Mouse (Mus musculus): Measurements from ENCODE around the gene Evl. TPM values are rescaled to one million over a fixed set of nuclear protein-coding genes. Genes with fewer than 3 reads are reported as not detected.
A peak's percentile ranks its signal among the peaks of the same experiment; 100 is the strongest.

Evl gene
- polyA plus RNA-seq, 1 experiment: 459 TPM

DNA sequence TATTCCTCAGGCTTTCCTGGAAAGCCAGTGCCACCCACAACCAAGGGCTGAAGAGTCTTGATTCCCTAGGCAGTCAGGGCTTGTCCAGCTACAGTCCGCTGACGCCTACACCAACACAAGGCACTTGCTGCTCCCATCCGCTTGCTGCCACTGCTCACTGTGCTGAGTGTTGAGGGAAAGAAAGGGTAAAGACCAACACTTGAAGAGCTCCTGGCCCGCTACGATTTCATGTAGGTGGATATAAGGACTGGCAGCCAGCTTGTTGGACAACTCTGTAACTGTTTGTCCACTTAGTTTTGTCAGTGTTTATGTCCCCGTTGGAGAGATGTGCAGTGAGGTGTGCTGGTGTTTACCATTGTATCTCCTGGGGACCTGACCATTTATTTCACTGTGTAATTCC lies 38.3 kb downstream of the Evl start:
- DNase-seq (ENCODE audit: low read depth): no peak
- TF ChIP-seq CTCF (IDR thresholded peaks at IDR 0.05; ENCODE audit: borderline replicate concordance, extremely low read depth, insufficient read depth, insufficient read length) (no peak), POLR2A (IDR thresholded peaks at IDR 0.05; ENCODE audit: borderline replicate concordance, extremely low read depth, insufficient read depth, insufficient read length, poor library complexity, severe bottlenecking) (no peak)

- no peak for TF ChIP-seq POLR2A (IDR thresholded peaks at IDR 0.05; ENCODE audit: borderline replicate concordance, extremely low read depth, insufficient read depth, insufficient read length, poor library complexity, severe bottlenecking)
- TF ChIP-seq CTCF (IDR thresholded peaks at IDR 0.05; ENCODE audit: borderline replicate concordance, extremely low read depth, insufficient read depth, insufficient read length): no peak
- DNase-seq (ENCODE audit: low read depth): no peak
Observed at GRCm38 (mm10) chr12:108600864-108601263, 46.3 kb downstream of the Evl start.

GRCm38 (mm10) chr12:108601326-108601725 lies 46.8 kb downstream of the Evl start:
- TF ChIP-seq POLR2A (IDR thresholded peaks at IDR 0.05; ENCODE audit: borderline replicate concordance, extremely low read depth, insufficient read depth, insufficient read length, poor library complexity, severe bottlenecking): no peak
- TF ChIP-seq CTCF (IDR thresholded peaks at IDR 0.05; ENCODE audit: borderline replicate concordance, extremely low read depth, insufficient read depth, insufficient read length): no peak
- peak; percentile 42 for DNase-seq (ENCODE audit: low read depth)

DNA sequence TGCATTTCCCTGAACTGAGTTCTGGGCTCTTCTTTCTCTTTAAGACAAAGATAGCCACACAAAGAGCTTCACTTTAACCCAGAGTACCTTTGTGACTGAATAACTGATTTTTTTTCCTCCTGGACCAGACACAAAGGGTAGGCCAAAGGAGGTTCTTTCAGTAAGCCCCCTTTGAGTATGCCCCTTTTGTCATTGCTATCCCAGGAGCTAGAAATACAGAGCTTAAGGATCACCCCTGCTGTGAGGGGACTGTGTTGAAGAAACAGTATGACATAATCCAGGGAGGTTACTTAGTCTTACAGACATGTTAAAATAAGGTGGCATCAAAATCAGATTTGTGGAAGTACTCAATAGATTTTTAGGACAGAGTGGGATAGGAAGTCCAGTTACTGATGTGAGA lies 50.0 kb downstream of the Evl start:
- DNase-seq (ENCODE audit: low read depth): peak; percentile 31
- TF ChIP-seq CTCF (IDR thresholded peaks at IDR 0.05; ENCODE audit: borderline replicate concordance, extremely low read depth, insufficient read depth, insufficient read length) (no peak), POLR2A (IDR thresholded peaks at IDR 0.05; ENCODE audit: borderline replicate concordance, extremely low read depth, insufficient read depth, insufficient read length, poor library complexity, severe bottlenecking) (no peak)

GRCm38 (mm10) chr12:108605521-108606281 lies 51.2 kb downstream of the Evl start:
- peak; percentile 88 for DNase-seq (ENCODE audit: low read depth)
- TF ChIP-seq POLR2A (IDR thresholded peaks at IDR 0.05; ENCODE audit: borderline replicate concordance, extremely low read depth, insufficient read depth, insufficient read length, poor library complexity, severe bottlenecking) (peak; percentile 8; the same call in 1 of the 2 replicates), CTCF (IDR thresholded peaks at IDR 0.05; ENCODE audit: borderline replicate concordance, extremely low read depth, insufficient read depth, insufficient read length) (no peak)

DNA sequence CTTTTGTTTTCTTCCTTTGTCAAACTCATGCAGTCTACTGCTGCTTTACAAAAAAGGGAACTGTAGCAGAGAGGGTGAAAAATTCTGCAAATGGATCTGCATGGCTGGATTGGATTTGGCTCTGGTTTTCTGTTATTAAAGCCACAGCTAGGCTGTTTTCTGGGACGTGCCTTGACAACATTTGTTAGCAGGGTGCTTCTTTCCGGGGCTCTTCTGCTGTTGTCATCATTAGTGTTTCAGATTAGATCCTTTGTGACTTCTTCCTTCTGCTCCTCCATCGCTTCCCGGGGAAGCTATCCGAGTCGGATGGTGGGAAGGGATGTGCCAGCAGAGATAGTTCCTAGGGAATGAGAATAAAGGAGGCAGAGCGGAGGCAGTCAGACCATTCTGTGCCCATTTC lies 51.8 kb downstream of the Evl start:
- TF ChIP-seq POLR2A (IDR thresholded peaks at IDR 0.05; ENCODE audit: borderline replicate concordance, extremely low read depth, insufficient read depth, insufficient read length, poor library complexity, severe bottlenecking) (no peak), CTCF (IDR thresholded peaks at IDR 0.05; ENCODE audit: borderline replicate concordance, extremely low read depth, insufficient read depth, insufficient read length) (no peak)
- DNase-seq (ENCODE audit: low read depth): peak; percentile 69

GRCm38 (mm10) chr12:108609446-108609845 lies 54.9 kb downstream of the Evl start:
- TF ChIP-seq CTCF (IDR thresholded peaks at IDR 0.05; ENCODE audit: borderline replicate concordance, extremely low read depth, insufficient read depth, insufficient read length) (no peak), POLR2A (IDR thresholded peaks at IDR 0.05; ENCODE audit: borderline replicate concordance, extremely low read depth, insufficient read depth, insufficient read length, poor library complexity, severe bottlenecking) (no peak)
- DNase-seq (ENCODE audit: low read depth): no peak

DNA sequence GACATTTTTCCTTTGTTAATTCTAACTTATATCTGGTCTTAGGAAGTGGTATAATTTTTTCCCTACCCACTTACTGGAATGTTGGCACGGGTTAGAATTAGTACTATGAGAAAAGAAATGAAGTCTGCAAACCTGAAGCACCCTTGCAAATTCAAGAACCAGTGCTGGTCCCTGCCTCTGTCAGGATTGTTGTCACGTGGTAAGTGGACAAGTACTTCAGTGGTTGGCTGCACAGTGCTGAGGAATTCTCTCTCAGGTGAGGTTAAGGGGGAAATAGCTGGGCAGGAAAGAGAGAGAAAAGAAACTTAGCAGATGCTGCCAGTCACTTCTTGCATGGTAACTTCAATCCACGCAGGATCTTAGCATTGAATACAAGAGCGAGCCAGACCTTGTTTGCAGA lies 55.7 kb downstream of the Evl start:
- TF ChIP-seq CTCF (IDR thresholded peaks at IDR 0.05; ENCODE audit: borderline replicate concordance, extremely low read depth, insufficient read depth, insufficient read length): no peak
- TF ChIP-seq POLR2A (IDR thresholded peaks at IDR 0.05; ENCODE audit: borderline replicate concordance, extremely low read depth, insufficient read depth, insufficient read length, poor library complexity, severe bottlenecking): no peak
- DNase-seq (ENCODE audit: low read depth): no peak

DNA sequence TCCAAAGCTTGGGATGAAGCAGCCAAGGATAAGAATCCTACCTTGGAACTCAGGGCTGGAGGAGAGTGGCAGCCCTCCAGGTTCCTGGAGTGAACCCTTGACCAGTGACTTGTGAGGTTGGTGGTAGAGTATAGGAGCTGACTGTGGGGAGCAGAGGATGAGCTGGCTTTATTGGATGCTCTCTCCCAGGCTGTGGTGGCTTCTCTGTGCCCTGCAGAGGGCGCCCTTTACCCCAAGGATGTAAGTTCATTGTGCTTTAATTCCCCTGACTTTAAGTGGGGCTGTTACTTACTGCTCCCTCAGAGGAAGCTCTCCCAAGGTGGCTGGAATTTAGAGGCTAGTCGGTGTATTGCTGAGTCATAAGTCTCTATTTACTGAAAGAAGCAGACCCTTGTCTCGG lies 58.6 kb downstream of the Evl start:
- peak; percentile 34 for DNase-seq (ENCODE audit: low read depth)
- peak; percentile 49; the same call in 1 of the 2 replicates for TF ChIP-seq CTCF (IDR thresholded peaks at IDR 0.05; ENCODE audit: borderline replicate concordance, extremely low read depth, insufficient read depth, insufficient read length)
- no peak for TF ChIP-seq POLR2A (IDR thresholded peaks at IDR 0.05; ENCODE audit: borderline replicate concordance, extremely low read depth, insufficient read depth, insufficient read length, poor library complexity, severe bottlenecking)

GRCm38 (mm10) chr12:108617511-108617910 lies 63.0 kb downstream of the Evl start:
- no peak for TF ChIP-seq CTCF (IDR thresholded peaks at IDR 0.05; ENCODE audit: borderline replicate concordance, extremely low read depth, insufficient read depth, insufficient read length)
- TF ChIP-seq POLR2A (IDR thresholded peaks at IDR 0.05; ENCODE audit: borderline replicate concordance, extremely low read depth, insufficient read depth, insufficient read length, poor library complexity, severe bottlenecking): no peak
- no peak for DNase-seq (ENCODE audit: low read depth)

- no peak for TF ChIP-seq CTCF (IDR thresholded peaks at IDR 0.05; ENCODE audit: borderline replicate concordance, extremely low read depth, insufficient read depth, insufficient read length)
- no peak for TF ChIP-seq POLR2A (IDR thresholded peaks at IDR 0.05; ENCODE audit: borderline replicate concordance, extremely low read depth, insufficient read depth, insufficient read length, poor library complexity, severe bottlenecking)
- DNase-seq (ENCODE audit: low read depth): peak; percentile 30
Observed at GRCm38 (mm10) chr12:108619853-108620416, 65.4 kb downstream of the Evl start.

DNA sequence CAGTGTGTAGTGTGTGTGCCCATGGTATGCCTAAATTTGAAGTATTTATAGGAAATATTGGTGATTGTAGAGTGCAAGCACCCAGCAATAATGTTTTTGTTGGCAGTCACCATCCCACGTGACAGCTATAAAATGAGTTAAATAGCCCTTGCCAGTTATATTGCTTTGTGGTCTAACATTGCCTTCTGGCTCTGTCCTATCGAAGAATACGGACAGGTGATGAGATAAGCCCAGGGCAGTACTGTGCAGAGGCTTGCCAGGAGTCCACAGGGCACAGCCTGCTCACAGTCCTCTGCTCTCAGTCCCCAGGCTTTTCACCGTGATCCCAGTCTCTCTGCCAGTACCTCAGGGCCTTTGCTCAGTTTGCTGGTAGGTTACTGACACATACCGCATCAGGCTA lies 67.9 kb downstream of the Evl start:
- no peak for DNase-seq (ENCODE audit: low read depth)
- TF ChIP-seq CTCF (IDR thresholded peaks at IDR 0.05; ENCODE audit: borderline replicate concordance, extremely low read depth, insufficient read depth, insufficient read length) (no peak), POLR2A (IDR thresholded peaks at IDR 0.05; ENCODE audit: borderline replicate concordance, extremely low read depth, insufficient read depth, insufficient read length, poor library complexity, severe bottlenecking) (no peak)
